Mouse (Mus musculus) embryonic facial prominence, embryonic 14.5 days (tissue): ENCODE data around the gene Slc39a11. TPM values are rescaled to one million over a fixed set of nuclear protein-coding genes. Genes with fewer than 3 reads are reported as not detected.

Experiments
- ATAC-seq: fragments of 200-750 bp; cut with Nextera tagmentation; 2 replicates; pipeline ENCODE4 v1.8.0; 2017; ENCODE audit warnings: low read depth, moderate number of reproducible peaks, moderate TSS enrichment
- DNase-seq: peaks from one replicate; pipeline ENCODE4 v3.0.0-alpha.2; 2015; ENCODE audit warnings: low spot score
- H3K27ac ChIP-seq: fragments of 300-500 bp; sonication (generic); replicated peaks from 2 replicates; pipeline ENCODE4 v1.5.1; 2014; ENCODE audit warnings: low read depth, mild to moderate bottlenecking, low read length, moderate library complexity
- H3K27me3 ChIP-seq: fragments of 300-500 bp; sonication (generic); replicated peaks from 2 replicates; pipeline ENCODE4 v1.6.1; 2014; ENCODE audit warnings: low read length; ENCODE audit not compliant: control insufficient read depth, insufficient read depth
- H3K36me3 ChIP-seq: fragments of 300-500 bp; sonication (generic); 2 replicates; pipeline ENCODE4 v1.6.1; 2014; ENCODE audit warnings: low read length, mixed read lengths; ENCODE audit not compliant: control insufficient read depth, insufficient read depth
- H3K4me1 ChIP-seq: fragments of 300-500 bp; sonication (generic); 2 replicates; pipeline ENCODE4 v1.6.1; 2014; ENCODE audit warnings: antibody characterized with exemption, low read length; ENCODE audit not compliant: control insufficient read depth, insufficient read depth
- H3K4me2 ChIP-seq: fragments of 300-500 bp; sonication (generic); 2 replicates; pipeline ENCODE4 v1.6.1; 2014; ENCODE audit warnings: low read depth, mild to moderate bottlenecking, low read length, moderate library complexity, mixed read lengths
- H3K4me3 ChIP-seq: fragments of 300-500 bp; sonication (generic); 2 replicates; pipeline ENCODE4 v1.5.1; 2014; ENCODE audit warnings: low read depth, mild to moderate bottlenecking, low read length
- H3K9ac ChIP-seq: fragments of 300-500 bp; sonication (generic); 2 replicates; pipeline ENCODE4 v1.6.1; 2014; ENCODE audit warnings: low read depth, mild to moderate bottlenecking, low read length, moderate library complexity, mixed read lengths
- H3K9me3 ChIP-seq: fragments of 300-500 bp; sonication (generic); 2 replicates; pipeline ENCODE4 v1.6.1; 2016; ENCODE audit warnings: low read length; ENCODE audit not compliant: control insufficient read depth
- WGBS: fragments of 180-500 bp; shearing (Covaris S2); extraction: QIAGEN DNeasy Blood & Tissue Kit; methylation state at CpG from one replicate; pipeline ENCODE4 v1.1.7; 2014; 5-methylcytosine and 5-hydroxymethylcytosine counted together
- polyA plus RNA-seq: library from polyadenylated mRNA; unstranded; fragments of >200 nt; fragmentation: Nextera tagmentation; extraction: Ambion mirVana; gene quantifications from 2 replicates; pipeline ENCODE4 v1.2.1, GENCODE M21; 2014

The Slc39a11 gene
- polyA plus RNA-seq, 1 experiment from 2014 or later = 23.6 TPM

GRCm38 (mm10) chr11:113676847-113677246, 27.0 kb upstream of the Slc39a11 start:
- Histone ChIP-seq H3K27me3 (no peaks in the 10 kb centered on the region), H3K4me2 (no peak overlapping the region), H3K4me3 (no peak overlapping the region), H3K9ac (no peak overlapping the region), H3K4me1 (no peaks in the 10 kb centered on the region), H3K9me3 (no peaks in the 10 kb centered on the region), H3K27ac (peak overlapping the region; percentile 28; the same call in 1 of the 2 replicates), H3K36me3 (peaks cover 43% of the 10 kb centered on the region)
- ATAC-seq (0 out of 2 replicates have a peak, but pooled peaks have one; percentile 10), DNase-seq (peak; percentile 53)
- WGBS = 67% methylated on average over 2 of the region's 2 CpGs

GRCm38 (mm10) chr11:113674595-113674994, 24.7 kb upstream of the Slc39a11 start:
- Histone ChIP-seq H3K9ac (no peak overlapping the region), H3K27me3 (no peaks in the 10 kb centered on the region), H3K36me3 (peaks cover 50% of the 10 kb centered on the region), H3K4me2 (no peak overlapping the region), H3K27ac (no peak overlapping the region), H3K4me3 (no peak overlapping the region), H3K9me3 (no peaks in the 10 kb centered on the region), H3K4me1 (no peaks in the 10 kb centered on the region)
- 89% methylated on average over 5 of the region's 5 CpGs for WGBS
- ATAC-seq = peak; percentile 68; the same call in 1 of the 2 replicates
- no peak for DNase-seq

DNA sequence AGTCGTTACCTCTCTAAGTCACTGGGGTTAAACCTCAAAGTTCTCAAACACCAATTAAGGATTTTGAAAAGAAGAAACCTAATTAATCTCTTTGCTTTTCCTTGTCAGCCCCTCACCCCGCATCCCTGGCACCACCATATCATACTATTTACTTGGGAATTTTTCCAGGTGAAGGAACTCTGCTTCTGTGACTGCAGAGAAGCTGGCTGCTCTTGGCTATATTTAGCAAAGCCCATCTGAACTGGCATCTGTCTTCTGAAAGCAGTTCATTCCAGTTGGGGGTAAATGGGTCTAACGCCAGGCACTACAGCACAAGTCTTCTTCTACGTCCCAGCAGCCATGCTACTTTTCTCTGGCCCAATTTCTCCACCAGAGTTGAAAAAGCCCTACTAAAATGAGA, 23.7 kb upstream of the Slc39a11 start:
- Histone ChIP-seq H3K4me2 (no peak overlapping the region), H3K27ac (no peak overlapping the region), H3K27me3 (no peaks in the 10 kb centered on the region), H3K9me3 (no peaks in the 10 kb centered on the region), H3K36me3 (peaks cover 53% of the 10 kb centered on the region), H3K4me3 (no peak overlapping the region), H3K4me1 (no peaks in the 10 kb centered on the region), H3K9ac (no peak overlapping the region)
- no peak for DNase-seq
- ATAC-seq = no peak
- WGBS = 96% methylated on average over 4 of the region's 4 CpGs

DNA sequence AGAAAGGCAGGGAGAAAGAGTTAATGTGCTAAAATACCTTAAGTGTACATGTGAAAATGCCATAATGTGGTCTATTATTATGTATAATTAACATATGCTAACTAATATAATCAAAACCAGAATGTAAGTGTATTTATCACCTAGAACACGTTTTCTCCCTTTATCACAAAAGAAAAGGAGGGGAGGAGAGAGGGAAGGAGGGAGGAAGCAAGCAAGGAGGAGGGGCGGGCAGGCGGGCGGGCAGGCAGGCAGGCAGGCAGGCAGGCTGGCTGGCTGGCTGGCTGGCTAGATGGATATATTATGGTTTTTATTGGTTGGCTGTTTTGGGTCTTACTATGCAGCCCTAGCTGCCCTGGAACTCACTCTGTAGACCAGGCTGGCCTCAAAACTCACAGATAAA, 19.8 kb upstream of the Slc39a11 start:
- DNase-seq (no peak), ATAC-seq (no peak)
- peaks cover 38% of the 10 kb centered on the region for H3K36me3 ChIP-seq
- 81% methylated on average over 4 of the region's 4 CpGs for WGBS
- H3K4me1 ChIP-seq = no peaks in the 10 kb centered on the region
- no peaks in the 10 kb centered on the region for H3K27me3 ChIP-seq
- no peaks in the 10 kb centered on the region for H3K9me3 ChIP-seq
- no peak overlapping the region for H3K4me2 ChIP-seq
- no peak overlapping the region for H3K27ac ChIP-seq
- H3K4me3 ChIP-seq = no peak overlapping the region
- no peak overlapping the region for H3K9ac ChIP-seq

GRCm38 (mm10) chr11:113668857-113669256, 19.0 kb upstream of the Slc39a11 start:
- Histone ChIP-seq H3K9ac (no peak overlapping the region), H3K9me3 (no peaks in the 10 kb centered on the region), H3K4me2 (no peak overlapping the region), H3K27ac (no peak overlapping the region), H3K4me1 (no peaks in the 10 kb centered on the region), H3K27me3 (no peaks in the 10 kb centered on the region), H3K4me3 (no peak overlapping the region), H3K36me3 (peaks cover 43% of the 10 kb centered on the region)
- ATAC-seq = no peak
- WGBS = 91% methylated on average over 5 of the region's 5 CpGs
- no peak for DNase-seq

GRCm38 (mm10) chr11:113667704-113668103, 17.8 kb upstream of the Slc39a11 start:
- WGBS = 80% methylated on average over 4 of the region's 4 CpGs
- H3K36me3 ChIP-seq = peaks cover 42% of the 10 kb centered on the region

GRCm38 (mm10) chr11:113667122-113667521, 17.2 kb upstream of the Slc39a11 start:
- WGBS = 72% methylated on average over 2 of the region's 2 CpGs
- no peaks in the 10 kb centered on the region for H3K27me3 ChIP-seq
- no peak overlapping the region for H3K4me3 ChIP-seq
- no peaks in the 10 kb centered on the region for H3K4me1 ChIP-seq
- no peak overlapping the region for H3K4me2 ChIP-seq
- no peak overlapping the region for H3K9ac ChIP-seq
- H3K36me3 ChIP-seq = peaks cover 43% of the 10 kb centered on the region
- DNase-seq (no peak), ATAC-seq (no peak)
- 0 out of 2 replicates have a peak overlapping the region, but pooled peaks have one; percentile 15 for H3K27ac ChIP-seq
- H3K9me3 ChIP-seq = no peaks in the 10 kb centered on the region

More at GRCm38 (mm10) chr11:113667704-113668103, 17.8 kb upstream of the Slc39a11 start:
- ATAC-seq (no peak), DNase-seq (no peak)
- Histone ChIP-seq H3K9me3 (no peaks in the 10 kb centered on the region), H3K4me3 (no peak overlapping the region), H3K27me3 (no peaks in the 10 kb centered on the region), H3K9ac (no peak overlapping the region), H3K4me1 (no peaks in the 10 kb centered on the region), H3K4me2 (no peak overlapping the region), H3K27ac (no peak overlapping the region)

DNA sequence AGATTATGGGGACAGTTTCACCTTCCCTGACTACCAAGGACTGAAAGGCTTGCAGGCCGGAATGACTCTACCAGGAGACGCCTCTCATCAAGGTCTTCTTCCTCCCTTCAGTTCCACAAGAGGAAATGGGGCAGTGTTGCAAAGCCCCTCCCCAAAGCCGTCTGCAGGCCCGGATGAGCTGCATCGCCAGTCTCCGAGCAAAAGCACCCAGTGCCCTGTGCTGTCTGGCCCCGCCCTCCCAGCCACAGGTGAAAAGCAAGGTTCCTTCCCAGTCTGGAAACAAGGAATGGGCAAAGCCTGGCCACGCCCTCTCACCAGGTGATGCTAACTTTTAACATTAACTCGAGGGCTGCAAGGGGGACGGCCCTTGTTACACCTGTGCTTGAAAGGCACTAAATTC, 16.8 kb upstream of the Slc39a11 start:
- ATAC-seq (no peak), DNase-seq (no peak)
- no peak overlapping the region for H3K4me3 ChIP-seq
- H3K36me3 ChIP-seq = peaks cover 44% of the 10 kb centered on the region
- H3K27me3 ChIP-seq = no peaks in the 10 kb centered on the region
- no peaks in the 10 kb centered on the region for H3K4me1 ChIP-seq
- no peak overlapping the region for H3K9ac ChIP-seq
- 56% methylated on average over 10 of the region's 10 CpGs for WGBS
- no peak overlapping the region for H3K4me2 ChIP-seq
- 0 out of 2 replicates have a peak overlapping the region, but pooled peaks have one; percentile 15 for H3K27ac ChIP-seq
- no peaks in the 10 kb centered on the region for H3K9me3 ChIP-seq

DNA sequence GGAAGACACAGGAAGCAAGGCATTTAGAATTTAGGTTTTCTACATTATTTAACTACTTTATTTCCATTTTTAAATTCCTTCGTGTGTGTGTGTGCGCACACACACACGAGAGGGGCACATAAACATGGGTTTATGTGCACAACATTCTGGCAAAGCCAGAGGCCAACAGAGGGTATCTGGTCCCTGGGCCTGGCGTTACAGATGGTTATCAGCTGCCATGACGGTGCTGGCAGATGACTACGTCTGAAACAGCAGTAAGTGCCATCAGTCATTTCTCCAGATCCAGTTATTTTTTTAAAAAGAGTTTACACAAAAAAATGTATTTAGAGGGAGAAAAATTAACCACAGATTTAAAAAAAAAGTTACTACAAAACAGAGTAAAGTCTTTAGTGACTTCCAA, 16.3 kb upstream of the Slc39a11 start:
- Histone ChIP-seq H3K27ac (no peak overlapping the region), H3K36me3 (peaks cover 44% of the 10 kb centered on the region), H3K9ac (no peak overlapping the region), H3K27me3 (no peaks in the 10 kb centered on the region), H3K4me1 (no peaks in the 10 kb centered on the region), H3K9me3 (no peaks in the 10 kb centered on the region), H3K4me3 (no peak overlapping the region), H3K4me2 (no peak overlapping the region)
- ATAC-seq (no peak), DNase-seq (no peak)
- 73% methylated on average over 6 of the region's 6 CpGs for WGBS
